Mouse (Mus musculus) C2C12 (cell line): ENCODE measurements around the gene Itpkc.

Experiments
- CEBPB ChIP-seq: IDR thresholded peaks from one replicate; pipeline ENCODE4 v1.6.1; 2011; ENCODE audit warnings: low read depth, mild to moderate bottlenecking, control low read depth, moderate library complexity
- CTCF ChIP-seq: IDR thresholded peaks from one replicate; pipeline ENCODE4 v1.5.1; 2011; ENCODE audit not compliant: control insufficient read depth, insufficient read depth, insufficient read length
- MAX ChIP-seq: IDR thresholded peaks from one replicate; pipeline ENCODE4 v1.6.1; 2011; ENCODE audit warnings: mild to moderate bottlenecking, control low read depth
- MYOD1 ChIP-seq: IDR thresholded peaks from one replicate; pipeline ENCODE4 v1.6.1; 2011; ENCODE audit warnings: low read depth; ENCODE audit not compliant: control insufficient read depth, insufficient read length
- MYOG ChIP-seq: IDR thresholded peaks from one replicate; pipeline ENCODE4 v1.6.1; 2011; ENCODE audit not compliant: control insufficient read depth, insufficient read length; ENCODE audit errors: extremely low read depth
- USF1 ChIP-seq: IDR thresholded peaks from one replicate; pipeline ENCODE4 v1.6.1; 2011; ENCODE audit warnings: low read depth, mild to moderate bottlenecking, control low read depth, moderate library complexity

DNA sequence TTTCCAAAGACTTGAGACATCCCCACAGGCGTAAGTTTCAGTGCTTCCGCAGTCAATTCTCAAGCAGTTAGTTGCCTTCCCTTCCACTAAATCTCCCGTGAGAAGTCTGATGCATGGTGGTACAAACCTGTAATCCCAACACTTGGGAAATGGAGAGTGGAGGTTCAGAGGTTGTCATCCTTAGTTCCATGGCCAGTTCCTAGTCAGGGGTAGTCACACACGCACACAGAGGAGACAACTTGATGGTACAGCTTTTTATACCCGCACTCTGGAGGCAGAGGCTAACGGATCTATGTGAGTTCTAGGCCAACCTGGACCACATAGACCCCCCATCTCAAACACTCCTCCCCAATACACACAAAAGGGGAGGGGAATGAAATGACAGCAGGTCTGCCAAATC, 404 bp upstream of the Itpkc start:
- no peak for TF ChIP-seq CTCF
- TF ChIP-seq MAX: no peak
- TF ChIP-seq CEBPB: no peak
- TF ChIP-seq USF1: no peak
- no peak for TF ChIP-seq MYOG
- no peak for TF ChIP-seq MYOD1
